Comparison of ENCODE assay signal across 7 mouse cellular contexts in genomic region chr1:58897561-58897960, GRCm38 (mm10).
DNase-seq lines count a peak whose midpoint lies in the region; ATAC-seq lines count a peak whose summit lies in the region.
"Not testable (repeated sequence)": the region's sequence is repeated elsewhere in the genome, so short reads cannot be mapped to it uniquely, and the experiment has no call there.

No protein-coding gene starts in this region.

- not testable (repeated sequence) for H3K4me1 ChIP-seq in kidney, embryonic 16.5 days (ENCODE audit: insufficient read depth, low read length); limb, embryonic 11.5 days (ENCODE audit: control insufficient read depth, insufficient read depth, low read length)

- not testable (repeated sequence) for H3K36me3 ChIP-seq in kidney, embryonic 16.5 days (ENCODE audit: insufficient read depth, low read length); limb, embryonic 11.5 days (ENCODE audit: control insufficient read depth, insufficient read depth, low read length)

- H3K27me3 ChIP-seq in kidney, embryonic 16.5 days (ENCODE audit: insufficient read depth, low read length); limb, embryonic 11.5 days (ENCODE audit: control insufficient read depth, insufficient read depth, low read length): not testable (repeated sequence)

- H3K4me3 ChIP-seq in kidney, embryonic 16.5 days (ENCODE audit: low read length); limb, embryonic 11.5 days (ENCODE audit: low read depth, low read length): not testable (repeated sequence)

- peak; percentile 58 for ATAC-seq in erythroid progenitor cell, adult 5-6 weeks (replicated peaks; ENCODE audit: low FRiP score, poor library complexity, severe bottlenecking)
- ATAC-seq in kidney, embryonic 16.5 days (ENCODE audit: low FRiP score, low TSS enrichment), result peak; percentile 54; the same call in 1 of the 2 replicates
- not testable (repeated sequence) for ATAC-seq in limb, embryonic 11.5 days (ENCODE audit: insufficient number of reproducible peaks, low FRiP score, low TSS enrichment, low read depth)
- ATAC-seq in megakaryocyte progenitor cell, adult 5-6 weeks (replicated peaks; ENCODE audit: poor library complexity), result peak; percentile 98

- DNase-seq in adrenal gland, postnatal 10 days, result peak; percentile 28
- peak; percentile 22 to 35 for DNase-seq in heart, postnatal 14 days
- DNase-seq in limb, embryonic 11.5 days (ENCODE audit: low spot score), result peak; percentile 46
- DNase-seq in spleen, postnatal 36 days (ENCODE audit: low spot score in 2 of 2), result peak; percentile 33 to 39

- WGBS in kidney, embryonic 16.5 days, result 36% methylated on average over 3 of the region's 3 CpGs
- 33% methylated on average over 3 of the region's 3 CpGs for WGBS in limb, embryonic 11.5 days

- intact Hi-C loops in heart, postnatal 14 days (cut with DNase I), result loop anchor here (1.0 kb wide), 1 partner anchor 127 kb away; no protein-coding TSS in a partner anchor

- H3K27ac ChIP-seq in kidney, embryonic 16.5 days (ENCODE audit: low read length); limb, embryonic 11.5 days (replicated peaks; ENCODE audit: low read depth, low read length): not testable (repeated sequence)

- H3K4me2 ChIP-seq in kidney, embryonic 16.5 days (replicated peaks; ENCODE audit: low read depth, low read length); limb, embryonic 11.5 days (ENCODE audit: low read depth, severe bottlenecking): not testable (repeated sequence)

- not testable (repeated sequence) for H3K9me3 ChIP-seq in kidney, embryonic 16.5 days (ENCODE audit: low read length); limb, embryonic 11.5 days (ENCODE audit: control insufficient read depth, low read length)

- H3K9ac ChIP-seq in kidney, embryonic 16.5 days (replicated peaks; ENCODE audit: low read length); limb, embryonic 11.5 days (ENCODE audit: low read length): not testable (repeated sequence)
